Mouse (Mus musculus) limb, embryonic 10.5 days (tissue): ENCODE results near the gene Slc35f4. TPM values are rescaled to one million over a fixed set of nuclear protein-coding genes. Genes with fewer than 3 reads are reported as not detected.
"Not testable (repeated sequence)": the region's sequence is repeated elsewhere in the genome, so short reads cannot be mapped to it uniquely, and the experiment has no call there.

Experiments used
- DNase-seq: peaks from one replicate; pipeline ENCODE4 v3.0.0-alpha.2; 2017; ENCODE audit warnings: low spot score
- H3K27ac ChIP-seq: fragments of 300-500 bp; sonication (generic); 2 replicates; pipeline ENCODE4 v1.5.1; 2016; ENCODE audit warnings: mild to moderate bottlenecking
- H3K27me3 ChIP-seq: fragments of 300-500 bp; sonication (generic); 2 replicates; pipeline ENCODE4 v1.6.1; 2016; ENCODE audit warnings: low read depth, mild to moderate bottlenecking; ENCODE audit not compliant: poor library complexity, severe bottlenecking
- H3K36me3 ChIP-seq: fragments of 300-500 bp; sonication (generic); 2 replicates; pipeline ENCODE4 v1.6.1; 2016; ENCODE audit warnings: mild to moderate bottlenecking, moderate library complexity
- H3K4me1 ChIP-seq: fragments of 300-500 bp; sonication (generic); 2 replicates; pipeline ENCODE4 v1.6.1; 2016
- H3K4me3 ChIP-seq: fragments of 300-500 bp; sonication (generic); 2 replicates; pipeline ENCODE4 v1.5.1; 2016; ENCODE audit warnings: mild to moderate bottlenecking, moderate library complexity
- H3K9me3 ChIP-seq: fragments of 300-500 bp; sonication (generic); replicated peaks from 2 replicates; pipeline ENCODE4 v1.6.1; 2016; ENCODE audit warnings: mild to moderate bottlenecking
- WGBS: fragments of 180-500 bp; shearing (Covaris S2); methylation state at CpG from one replicate; pipeline ENCODE4 v1.1.7; 2016; 5-methylcytosine and 5-hydroxymethylcytosine counted together
- microRNA-seq: library from miRNA; unstranded; fragments of <30 nt; microRNA quantifications from one replicate; pipeline ENCODE4, GENCODE M21; 2017
- polyA plus RNA-seq: library from polyadenylated mRNA; unstranded; fragments of >200 nt; fragmentation: Nextera tagmentation; extraction: Ambion mirVana; gene quantifications from 2 replicates; pipeline ENCODE4 v1.2.1, GENCODE M21; 2016

Slc35f4 gene
- polyA plus RNA-seq, 1 experiment from 2014 or later = not detected

DNA sequence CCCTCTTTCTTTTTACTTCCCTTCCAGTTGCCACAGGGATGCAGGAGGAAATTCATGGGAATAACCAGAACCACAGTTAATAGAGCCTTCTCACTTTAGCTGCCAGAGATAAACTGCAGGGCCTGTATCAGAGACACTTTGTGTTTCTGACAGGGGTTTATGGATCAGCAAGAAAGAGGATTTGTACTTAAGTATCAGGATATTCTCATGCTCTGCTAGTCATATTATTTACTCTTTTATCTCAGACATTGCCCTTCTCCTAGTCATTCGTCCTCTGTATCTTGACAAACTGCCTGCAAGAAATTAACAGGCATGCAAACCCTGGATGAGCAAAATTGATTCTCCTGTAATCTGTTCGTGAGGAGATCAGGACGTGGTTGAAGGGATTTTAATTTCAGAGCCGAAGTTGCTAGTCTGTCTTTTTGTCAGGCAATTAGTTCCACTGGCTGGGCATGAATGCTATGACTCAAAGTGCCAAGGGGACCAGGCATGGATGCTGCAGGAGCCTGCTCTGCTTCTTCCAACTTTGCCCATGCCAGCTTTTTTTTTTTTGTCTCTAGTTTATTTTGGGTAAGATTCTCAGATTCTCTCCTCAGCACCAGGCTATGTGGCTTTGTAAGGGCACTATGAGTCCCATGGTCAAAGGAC lies 231.9 kb downstream of the Slc35f4 start:
- no peaks in the 10 kb centered on the region for H3K27me3 ChIP-seq
- H3K9me3 ChIP-seq = no peaks in the 10 kb centered on the region
- H3K4me3 ChIP-seq = no peak overlapping the region
- no peak overlapping the region for H3K27ac ChIP-seq
- H3K36me3 ChIP-seq = no peaks in the 10 kb centered on the region
- no peak for DNase-seq
- 58% methylated on average over 4 of the region's 4 CpGs for WGBS
- no peaks in the 10 kb centered on the region for H3K4me1 ChIP-seq

DNA sequence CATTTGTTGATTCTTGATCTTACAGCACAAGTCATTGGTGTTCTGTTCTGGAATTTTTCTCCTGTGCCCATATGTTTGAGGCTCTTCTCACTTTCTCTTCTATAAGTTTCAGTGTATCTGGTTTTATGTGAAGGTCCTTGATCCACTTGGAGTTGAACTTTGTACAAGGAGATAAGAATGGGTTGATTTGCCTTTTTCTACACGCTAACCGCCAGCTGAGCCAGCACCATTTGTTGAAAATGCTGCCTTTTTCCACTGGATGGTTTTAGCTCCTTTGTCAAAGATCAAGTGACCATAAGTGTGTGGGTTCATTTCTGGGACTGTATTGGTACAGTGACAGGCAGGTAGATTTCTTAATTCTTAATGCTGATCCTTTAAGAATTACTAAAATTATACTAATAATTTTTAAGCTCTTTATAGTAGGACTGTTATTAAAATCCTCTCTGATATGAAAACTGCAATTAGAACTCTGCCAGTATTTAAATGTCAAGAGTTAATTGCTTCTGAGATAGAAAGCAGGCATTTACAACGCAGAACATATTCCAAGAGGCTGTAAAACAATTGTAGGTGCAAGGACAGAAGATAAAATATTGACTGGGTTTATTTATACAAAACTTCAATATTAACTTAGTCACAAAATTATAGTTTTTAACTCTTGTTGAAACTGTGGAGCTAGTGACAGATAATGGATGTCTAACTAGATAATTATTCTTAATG lies 235.7 kb downstream of the Slc35f4 start:
- WGBS = 92% methylated on average over 3 of the region's 3 CpGs
- Histone ChIP-seq H3K4me1 (no peaks in the 10 kb centered on the region), H3K36me3 (no peaks in the 10 kb centered on the region), H3K4me3 (no peak overlapping the region), H3K27me3 (no peaks in the 10 kb centered on the region), H3K9me3 (no peaks in the 10 kb centered on the region), H3K27ac (no peak overlapping the region)
- no peak for DNase-seq

DNA sequence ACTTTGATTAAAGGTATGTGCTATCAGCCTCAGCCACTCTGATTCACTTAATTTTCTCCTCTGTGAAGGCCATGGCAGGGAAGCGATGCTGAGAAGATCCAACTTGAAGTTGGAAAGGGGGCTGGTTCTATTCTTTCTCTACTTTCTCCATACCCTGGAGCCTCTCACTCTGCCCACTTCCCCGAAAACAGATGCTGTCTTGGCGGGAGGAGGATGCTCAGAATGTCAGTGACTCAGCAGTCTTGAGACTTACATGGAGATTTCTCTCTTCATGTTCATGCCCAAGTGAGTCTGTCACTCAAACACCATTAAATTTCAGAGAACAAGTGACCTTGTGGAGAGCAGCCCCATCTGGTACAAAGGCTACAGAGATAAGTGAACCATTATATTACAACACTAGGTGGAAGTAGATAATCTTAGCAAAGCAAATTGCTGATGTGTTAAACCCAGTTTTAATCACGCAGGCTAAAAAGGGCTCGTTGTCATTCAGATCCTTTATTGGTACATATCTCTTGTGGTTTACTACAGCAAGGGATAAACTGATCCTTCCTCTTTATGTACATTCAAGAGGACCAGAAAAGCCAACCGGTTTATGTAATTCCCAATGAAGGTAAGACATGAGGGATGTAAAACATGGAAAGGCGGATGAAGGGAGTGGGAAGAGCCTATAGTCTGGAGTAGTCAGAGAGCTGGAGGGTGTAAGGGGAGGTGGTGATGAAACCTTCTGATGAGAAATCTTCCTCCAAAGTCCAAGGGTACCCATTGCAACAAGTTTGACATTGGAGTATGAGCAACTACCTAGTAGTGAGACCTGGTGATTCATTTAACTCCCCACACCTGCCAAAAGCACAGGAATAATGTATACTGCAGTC lies 241.8 kb downstream of the Slc35f4 start:
- Histone ChIP-seq H3K27me3 (no peaks in the 10 kb centered on the region), H3K9me3 (no peaks in the 10 kb centered on the region), H3K27ac (no peak overlapping the region), H3K36me3 (no peaks in the 10 kb centered on the region), H3K4me1 (no peaks in the 10 kb centered on the region), H3K4me3 (no peak overlapping the region)
- DNase-seq = no peak
- 92% methylated on average over 7 of the region's 7 CpGs for WGBS

DNA sequence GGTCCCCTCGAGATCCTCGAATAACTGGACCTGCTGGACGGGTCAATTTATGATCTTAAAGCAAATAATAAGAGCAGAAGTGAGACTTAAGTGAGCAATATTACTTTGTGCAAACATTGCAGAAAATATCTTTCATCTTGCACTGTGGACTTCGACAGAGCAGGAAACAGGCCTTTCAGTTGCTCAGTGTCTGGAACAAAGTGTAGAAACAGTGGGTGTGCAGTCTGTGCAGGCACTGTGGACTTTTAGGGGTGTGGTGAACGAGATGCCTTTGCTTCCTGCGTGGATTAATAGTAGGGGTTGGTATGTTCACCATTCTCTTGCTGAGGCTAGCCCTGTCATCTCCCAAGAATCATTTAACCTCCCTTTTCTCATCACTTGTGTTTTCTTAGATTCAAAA lies 247.0 kb downstream of the Slc35f4 start:
- WGBS = 81% methylated on average over 6 of the region's 6 CpGs
- Histone ChIP-seq H3K9me3 (no peaks in the 10 kb centered on the region), H3K27me3 (no peaks in the 10 kb centered on the region), H3K36me3 (no peaks in the 10 kb centered on the region), H3K4me1 (no peaks in the 10 kb centered on the region), H3K4me3 (no peak overlapping the region), H3K27ac (no peak overlapping the region)
- DNase-seq = no peak

DNA sequence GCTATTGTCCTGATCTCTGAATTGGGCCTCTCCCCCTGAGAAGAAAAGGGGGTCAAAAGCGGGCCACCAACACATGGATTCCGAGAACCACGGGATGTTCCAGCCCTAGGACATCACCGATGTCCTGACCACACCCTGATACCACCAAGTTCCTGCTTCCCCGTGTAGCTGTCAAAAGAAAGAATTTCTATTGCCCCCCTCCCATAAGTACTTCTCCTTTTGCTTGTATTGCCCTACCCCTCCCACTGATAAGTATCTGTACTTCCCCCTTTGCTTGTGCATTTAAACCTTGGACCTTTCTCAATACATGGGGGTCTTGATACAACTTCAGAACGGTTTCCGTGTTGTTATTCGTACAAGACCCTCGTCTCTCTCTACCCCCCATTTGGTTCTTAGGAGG lies 247.4 kb downstream of the Slc35f4 start:
- WGBS = 93% methylated on average over 9 of the region's 9 CpGs
- H3K27me3 ChIP-seq = not testable (repeated sequence)

DNA sequence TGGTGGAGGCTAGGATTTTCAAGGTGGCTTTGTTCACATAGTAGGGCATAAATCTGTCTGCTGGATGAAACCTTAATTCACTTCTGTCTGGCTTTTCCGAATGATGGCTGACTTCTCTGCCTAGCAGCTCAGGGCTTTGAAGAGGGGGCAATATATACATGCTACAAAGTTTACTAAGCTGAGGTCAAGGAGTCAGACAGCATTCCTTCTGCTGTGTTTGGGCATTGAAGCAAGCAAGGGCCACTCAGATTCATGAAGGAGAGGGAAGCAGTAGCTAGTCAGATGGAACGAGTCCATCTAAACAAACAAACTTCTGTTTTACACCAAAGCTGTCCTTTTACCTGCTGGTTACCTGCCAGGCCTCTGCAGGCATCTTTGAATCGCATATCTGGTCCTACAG lies 248.2 kb downstream of the Slc35f4 start:
- H3K9me3 ChIP-seq = no peaks in the 10 kb centered on the region
- 65% methylated on average over 3 of the region's 3 CpGs for WGBS
- H3K27me3 ChIP-seq = no peaks in the 10 kb centered on the region
- no peaks in the 10 kb centered on the region for H3K36me3 ChIP-seq
- no peak overlapping the region for H3K4me3 ChIP-seq
- DNase-seq = no peak
- H3K4me1 ChIP-seq = no peaks in the 10 kb centered on the region
- H3K27ac ChIP-seq = no peak overlapping the region

More for the DNA sequence above, 247.4 kb downstream of the Slc35f4 start:
- not testable (repeated sequence) for DNase-seq, H3K9me3 ChIP-seq, H3K36me3 ChIP-seq, H3K4me1 ChIP-seq, H3K4me3 ChIP-seq, H3K27ac ChIP-seq

DNA sequence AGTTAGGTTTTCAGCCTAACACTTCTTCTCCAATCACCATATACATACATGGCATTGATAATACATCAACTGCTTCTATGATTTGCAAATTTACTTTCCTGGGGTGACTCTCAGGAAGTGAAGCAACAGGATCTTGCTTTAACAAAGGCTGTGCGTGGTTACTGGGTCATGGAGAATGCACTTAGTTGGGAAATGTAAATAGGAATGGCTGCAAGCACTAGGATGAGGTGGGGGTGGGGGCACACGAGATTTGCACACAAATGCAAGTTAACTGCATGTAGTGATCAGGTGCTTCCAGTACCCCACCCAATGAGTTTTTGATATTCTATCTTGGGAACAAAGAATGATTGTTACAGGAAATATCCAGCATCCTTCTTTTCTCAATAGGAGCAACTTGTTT lies 250.5 kb downstream of the Slc35f4 start:
- WGBS = 52% methylated on average over 2 of the region's 2 CpGs
- Histone ChIP-seq H3K36me3 (no peaks in the 10 kb centered on the region), H3K27me3 (no peaks in the 10 kb centered on the region), H3K4me1 (no peaks in the 10 kb centered on the region), H3K4me3 (no peak overlapping the region), H3K27ac (no peak overlapping the region), H3K9me3 (no peaks in the 10 kb centered on the region)
- DNase-seq = no peak

DNA sequence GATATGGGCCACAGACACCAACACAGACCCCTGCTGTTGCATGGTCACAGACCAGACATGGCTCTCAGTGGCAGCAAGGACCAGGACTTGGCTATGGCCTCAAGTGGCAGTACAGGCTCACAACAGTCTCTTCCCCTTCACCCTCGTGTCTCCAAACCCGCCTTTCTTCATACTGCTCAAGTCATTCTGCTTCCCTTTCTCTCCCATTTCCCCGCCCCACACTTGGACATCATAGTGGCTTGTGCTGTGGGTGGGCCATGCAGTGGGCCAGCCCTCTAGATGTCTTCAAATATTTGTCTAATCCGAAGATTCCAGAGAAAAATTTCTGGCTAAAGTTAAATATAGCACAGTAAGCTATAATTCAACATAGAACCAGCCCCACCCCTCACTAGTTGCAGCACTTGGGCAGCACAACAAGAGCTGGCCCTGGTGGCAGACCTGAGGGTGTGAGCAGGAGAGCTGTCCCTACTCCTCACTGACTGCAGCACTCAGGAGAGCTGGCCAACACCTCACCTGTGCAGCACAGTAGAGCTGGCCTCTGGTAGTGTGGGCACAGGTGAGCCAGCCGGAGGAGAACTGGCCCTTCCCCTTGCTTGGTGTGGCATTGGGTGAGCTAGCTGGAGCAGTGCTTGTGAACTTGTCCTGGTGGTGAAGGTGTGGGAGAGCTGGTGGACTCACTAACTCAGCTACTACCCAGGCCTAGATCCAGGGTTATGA lies 260.4 kb downstream of the Slc35f4 start:
- DNase-seq = no peak
- 84% methylated on average over 5 of the region's 5 CpGs for WGBS

More for the DNA sequence above, 260.4 kb downstream of the Slc35f4 start:
- H3K27ac ChIP-seq = no peak overlapping the region
- no peaks in the 10 kb centered on the region for H3K9me3 ChIP-seq
- no peaks in the 10 kb centered on the region for H3K36me3 ChIP-seq
- H3K4me3 ChIP-seq = no peak overlapping the region
- no peaks in the 10 kb centered on the region for H3K4me1 ChIP-seq
- no peaks in the 10 kb centered on the region for H3K27me3 ChIP-seq

Small RNA genes within 50 kb of the gene (microRNA-seq; reads per million reads assigned to microRNA genes)
- not detected for gene Gm22949
